Mouse (Mus musculus): ENCODE data around the gene Hist1h1t. TPM values are rescaled to one million over a fixed set of nuclear protein-coding genes. Genes with fewer than 3 reads are reported as not detected.
"Not testable (repeated sequence)": the region's sequence is repeated elsewhere in the genome, so short reads cannot be mapped to it uniquely, and the experiment has no call there.

Hist1h1t gene
- polyA plus RNA-seq, 1 experiment from 2014 or later = not detected

GRCm38 (mm10) chr13:23706771-23707170 lies 11.2 kb downstream of the Hist1h1t start:
- Histone ChIP-seq H3K4me1 (ENCODE audit: control insufficient read depth, insufficient read depth, low read length) (peaks cover 11% of the 10 kb centered on the region; the same call in 1 of the 2 replicates), H3K27ac (ENCODE audit: low read depth, low read length) (no peak overlapping the region), H3K27me3 (replicated peaks; ENCODE audit: control insufficient read depth, insufficient read depth, low read length) (no peaks in the 10 kb centered on the region), H3K4me2 (ENCODE audit: low read length) (no peak overlapping the region), H3K9me3 (replicated peaks; ENCODE audit: control insufficient read depth, low read length) (no peaks in the 10 kb centered on the region), H3K9ac (ENCODE audit: low read length) (no peak overlapping the region), H3K36me3 (ENCODE audit: control insufficient read depth, insufficient read depth, low read length) (no peaks in the 10 kb centered on the region), H3K4me3 (ENCODE audit: low read depth, low read length) (no peak overlapping the region)
- ATAC-seq (no peak), DNase-seq (ENCODE audit: low spot score) (no peak)
- WGBS = 90% methylated on average over 12 of the region's 12 CpGs

GRCm38 (mm10) chr13:23708041-23708440 lies 12.4 kb downstream of the Hist1h1t start:
- DNase-seq (ENCODE audit: low spot score) (no peak), ATAC-seq (no peak)
- Histone ChIP-seq H3K9me3 (replicated peaks; ENCODE audit: control insufficient read depth, low read length) (no peaks in the 10 kb centered on the region), H3K27me3 (replicated peaks; ENCODE audit: control insufficient read depth, insufficient read depth, low read length) (no peaks in the 10 kb centered on the region), H3K9ac (ENCODE audit: low read length) (no peak overlapping the region), H3K36me3 (ENCODE audit: control insufficient read depth, insufficient read depth, low read length) (no peaks in the 10 kb centered on the region), H3K4me1 (ENCODE audit: control insufficient read depth, insufficient read depth, low read length) (peaks cover 11% of the 10 kb centered on the region; the same call in 1 of the 2 replicates), H3K27ac (ENCODE audit: low read depth, low read length) (no peak overlapping the region), H3K4me3 (ENCODE audit: low read depth, low read length) (no peak overlapping the region), H3K4me2 (ENCODE audit: low read length) (no peak overlapping the region)
- WGBS = 89% methylated on average over 4 of the region's 4 CpGs

DNA sequence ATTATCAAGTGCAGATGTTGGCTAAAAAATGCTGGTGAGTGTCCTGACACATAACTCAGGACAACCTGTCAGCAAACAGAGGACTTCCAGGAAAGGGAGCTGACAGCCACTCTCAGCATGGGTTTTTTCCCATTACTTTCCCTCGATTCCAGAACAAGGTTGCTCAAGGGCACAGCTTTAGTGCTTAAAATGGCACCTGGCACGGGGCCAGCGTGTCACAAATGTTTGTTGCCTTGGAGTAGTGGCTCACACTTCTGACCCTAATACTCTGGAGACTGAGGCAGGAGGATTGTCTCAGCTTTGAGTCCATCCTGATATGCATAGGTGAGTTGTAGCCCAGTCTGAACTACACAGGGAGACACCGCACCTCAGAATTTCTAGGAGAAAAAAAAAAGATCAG lies 13.0 kb downstream of the Hist1h1t start:
- Histone ChIP-seq H3K27ac (ENCODE audit: low read depth, low read length) (no peak overlapping the region), H3K9ac (ENCODE audit: low read length) (no peak overlapping the region), H3K36me3 (ENCODE audit: control insufficient read depth, insufficient read depth, low read length) (no peaks in the 10 kb centered on the region), H3K4me2 (ENCODE audit: low read length) (no peak overlapping the region), H3K4me3 (ENCODE audit: low read depth, low read length) (no peak overlapping the region), H3K9me3 (replicated peaks; ENCODE audit: control insufficient read depth, low read length) (no peaks in the 10 kb centered on the region), H3K4me1 (ENCODE audit: control insufficient read depth, insufficient read depth, low read length) (peaks cover 11% of the 10 kb centered on the region; the same call in 1 of the 2 replicates), H3K27me3 (replicated peaks; ENCODE audit: control insufficient read depth, insufficient read depth, low read length) (no peaks in the 10 kb centered on the region)
- 71% methylated on average over 4 of the region's 4 CpGs for WGBS
- ATAC-seq = no peak
- DNase-seq (ENCODE audit: low spot score) = no peak

GRCm38 (mm10) chr13:23709714-23710373 lies 14.2 kb downstream of the Hist1h1t start:
- Histone ChIP-seq H3K4me3 (ENCODE audit: low read depth, low read length) (peak overlapping the region; percentile 20), H3K4me1 (ENCODE audit: control insufficient read depth, insufficient read depth, low read length) (peaks cover 11% of the 10 kb centered on the region; the same call in 1 of the 2 replicates), H3K4me2 (ENCODE audit: low read length) (peak overlapping the region; percentile 52), H3K27me3 (replicated peaks; ENCODE audit: control insufficient read depth, insufficient read depth, low read length) (no peaks in the 10 kb centered on the region), H3K9me3 (replicated peaks; ENCODE audit: control insufficient read depth, low read length) (no peaks in the 10 kb centered on the region), H3K27ac (ENCODE audit: low read depth, low read length) (no peak overlapping the region), H3K36me3 (ENCODE audit: control insufficient read depth, insufficient read depth, low read length) (no peaks in the 10 kb centered on the region), H3K9ac (ENCODE audit: low read length) (peak overlapping the region; percentile 54)
- DNase-seq (ENCODE audit: low spot score) = peak; percentile 44
- 25% methylated on average over 15 of the region's 15 CpGs for WGBS
- ATAC-seq = no peak

DNA sequence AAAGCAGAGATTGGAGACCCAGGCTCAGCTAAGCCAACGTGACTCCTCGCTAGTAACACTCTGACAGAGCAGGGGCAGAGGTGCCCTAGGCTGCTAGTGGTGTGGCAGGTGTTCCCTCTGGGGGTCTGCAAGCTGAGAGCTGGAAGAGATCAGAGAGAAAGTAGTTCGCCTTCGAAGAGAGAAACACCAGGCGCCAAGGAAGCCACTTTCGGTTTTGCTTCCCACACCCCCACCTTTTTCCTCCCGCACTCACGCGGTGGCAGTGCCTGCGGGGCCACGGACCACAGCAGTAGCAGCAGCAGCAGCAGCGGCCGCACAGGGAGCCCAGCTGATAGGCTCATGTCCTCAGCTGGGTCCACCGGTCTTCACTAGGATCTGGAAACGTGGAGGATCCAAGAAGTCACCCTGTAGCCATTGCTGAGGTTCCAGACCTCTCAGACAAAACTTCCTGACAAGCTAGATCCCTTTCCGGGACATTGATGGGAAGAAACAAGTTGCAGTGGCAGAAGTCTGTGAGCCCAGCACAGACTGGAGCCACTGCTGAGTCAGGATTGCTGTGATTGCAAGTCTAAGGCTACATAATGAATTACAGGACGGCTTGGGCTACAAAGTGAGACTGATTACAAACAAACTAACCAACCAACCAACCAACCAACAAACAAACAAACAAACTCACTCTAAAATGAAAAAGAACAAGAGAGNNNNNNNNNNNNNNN lies 14.9 kb downstream of the Hist1h1t start, which contains the start of gene Hfe:
Gene Hfe (minus strand): TSS at position 481 of the 716 bp plus-strand sequence.
- 5% methylated on average over 17 of the region's 17 CpGs for WGBS
- ATAC-seq = 0 out of 2 replicates have a peak, but pooled peaks have one; percentile 32
- H3K9me3 ChIP-seq (replicated peaks; ENCODE audit: control insufficient read depth, low read length) = no peaks in the 10 kb centered on the region

GRCm38 (mm10) chr13:23716261-23717042 lies 20.8 kb downstream of the Hist1h1t start:
- Histone ChIP-seq H3K27ac (ENCODE audit: low read depth, low read length) (no peak overlapping the region), H3K36me3 (ENCODE audit: control insufficient read depth, insufficient read depth, low read length) (no peaks in the 10 kb centered on the region), H3K9me3 (replicated peaks; ENCODE audit: control insufficient read depth, low read length) (no peaks in the 10 kb centered on the region), H3K4me3 (ENCODE audit: low read depth, low read length) (no peak overlapping the region), H3K9ac (ENCODE audit: low read length) (no peak overlapping the region), H3K4me1 (ENCODE audit: control insufficient read depth, insufficient read depth, low read length) (no peaks in the 10 kb centered on the region), H3K27me3 (replicated peaks; ENCODE audit: control insufficient read depth, insufficient read depth, low read length) (no peaks in the 10 kb centered on the region), H3K4me2 (ENCODE audit: low read length) (no peak overlapping the region)
- DNase-seq (ENCODE audit: low spot score) (no peak), ATAC-seq (no peak)
- 86% methylated on average over 5 of the region's 5 CpGs for WGBS

More for the DNA sequence above, 14.9 kb downstream of the Hist1h1t start, which contains the start of gene Hfe:
- peaks cover 11% of the 10 kb centered on the region; the same call in 1 of the 2 replicates for H3K4me1 ChIP-seq (ENCODE audit: control insufficient read depth, insufficient read depth, low read length)
- no peaks in the 10 kb centered on the region for H3K27me3 ChIP-seq (replicated peaks; ENCODE audit: control insufficient read depth, insufficient read depth, low read length)
- H3K4me3 ChIP-seq (ENCODE audit: low read depth, low read length) = peak within 1 kb of the TSS; percentile 20
- peak within 1 kb of the TSS; percentile 54 for H3K9ac ChIP-seq (ENCODE audit: low read length)
- peak; percentile 36 for DNase-seq (ENCODE audit: low spot score)
- H3K27ac ChIP-seq (ENCODE audit: low read depth, low read length) = no peak within 1 kb of the TSS
- peak within 1 kb of the TSS; percentile 52 for H3K4me2 ChIP-seq (ENCODE audit: low read length)
- no peaks in the 10 kb centered on the region for H3K36me3 ChIP-seq (ENCODE audit: control insufficient read depth, insufficient read depth, low read length)

- 61% methylated on average over 11 of the region's 11 CpGs for WGBS
- no peak overlapping the region for H3K27ac ChIP-seq (ENCODE audit: low read depth, low read length)
These were observed 21.6 kb downstream of the Hist1h1t start for GRCm38 (mm10) chr13:23717176-23717575.

DNA sequence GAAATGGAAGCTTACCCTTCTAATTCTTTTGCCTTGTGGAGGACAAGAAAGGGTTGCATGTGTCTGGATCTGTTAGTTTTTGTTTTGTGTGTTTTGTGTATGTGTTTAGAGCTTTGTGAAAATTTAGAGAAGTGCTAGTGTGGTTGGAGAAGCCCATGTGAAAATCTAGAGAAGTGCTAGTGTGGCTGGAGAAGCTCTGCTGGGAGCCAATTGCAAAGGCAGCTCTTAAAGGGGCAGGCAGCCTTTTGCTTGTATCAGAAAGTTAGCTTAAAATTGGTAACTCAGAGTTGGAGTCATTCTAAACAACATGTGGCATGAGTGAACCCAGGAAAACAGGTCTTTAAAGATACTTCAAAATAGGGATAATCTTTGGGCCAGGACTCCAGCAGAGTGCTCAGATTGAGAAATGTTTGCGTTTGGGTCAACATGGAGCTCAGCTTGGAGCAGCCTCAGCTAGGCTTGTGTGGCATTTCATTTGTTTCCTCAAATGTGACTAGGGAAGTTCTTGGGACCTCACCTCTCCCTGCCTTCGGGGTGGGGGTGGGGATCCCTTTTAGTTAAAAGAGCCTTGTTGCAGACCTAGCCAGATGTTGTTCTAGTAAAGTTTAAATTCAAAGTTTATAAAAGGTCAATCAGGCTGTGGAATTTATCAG lies 22.1 kb downstream of the Hist1h1t start:
- not testable (repeated sequence) for H3K4me3 ChIP-seq (ENCODE audit: low read depth, low read length); H3K4me1 ChIP-seq (ENCODE audit: control insufficient read depth, insufficient read depth, low read length); H3K9ac ChIP-seq (ENCODE audit: low read length); H3K9me3 ChIP-seq (replicated peaks; ENCODE audit: control insufficient read depth, low read length); H3K27me3 ChIP-seq (replicated peaks; ENCODE audit: control insufficient read depth, insufficient read depth, low read length); H3K4me2 ChIP-seq (ENCODE audit: low read length); H3K27ac ChIP-seq (ENCODE audit: low read depth, low read length); ATAC-seq; H3K36me3 ChIP-seq (ENCODE audit: control insufficient read depth, insufficient read depth, low read length); DNase-seq (ENCODE audit: low spot score)
- 16% methylated on average over 2 of the region's 2 CpGs for WGBS

More at GRCm38 (mm10) chr13:23717176-23717575, 21.6 kb downstream of the Hist1h1t start:
- no peak for ATAC-seq
- Histone ChIP-seq H3K4me3 (ENCODE audit: low read depth, low read length) (no peak overlapping the region), H3K9ac (ENCODE audit: low read length) (no peak overlapping the region), H3K4me1 (ENCODE audit: control insufficient read depth, insufficient read depth, low read length) (no peaks in the 10 kb centered on the region), H3K36me3 (ENCODE audit: control insufficient read depth, insufficient read depth, low read length) (no peaks in the 10 kb centered on the region), H3K9me3 (replicated peaks; ENCODE audit: control insufficient read depth, low read length) (no peaks in the 10 kb centered on the region), H3K4me2 (ENCODE audit: low read length) (no peak overlapping the region), H3K27me3 (replicated peaks; ENCODE audit: control insufficient read depth, insufficient read depth, low read length) (no peaks in the 10 kb centered on the region)
- no peak for DNase-seq (ENCODE audit: low spot score)

Measured in forebrain, embryonic 14.5 days (tissue).